Mouse (Mus musculus): ENCODE measurements around the gene Rcor3. TPM values are rescaled to one million over a fixed set of nuclear protein-coding genes. Genes with fewer than 3 reads are reported as not detected.

Gene Rcor3
- polyA plus RNA-seq, 1 experiment from 2014 or later: 25.1 TPM

GRCm38 (mm10) chr1:192082646-192083045 lies 55.2 kb downstream of the Rcor3 start:
- Histone ChIP-seq H3K4me3 (replicated peaks) (no peak overlapping the region), H3K9ac (replicated peaks) (no peak overlapping the region), H3K36me3 (no peaks in the 10 kb centered on the region), H3K4me2 (no peak overlapping the region), H3K4me1 (replicated peaks) (peaks cover 6% of the 10 kb centered on the region; the same call in 1 of the 2 replicates), H3K27ac (no peak overlapping the region), H3K9me3 (peaks cover 12% of the 10 kb centered on the region; the same call in 1 of the 2 replicates), H3K27me3 (no peaks in the 10 kb centered on the region)
- WGBS: 85% methylated on average over 1 of the region's 1 CpGs
- no peak for ATAC-seq (ENCODE audit: insufficient number of reproducible peaks, insufficient read depth, low FRiP score, low TSS enrichment, low read depth)

GRCm38 (mm10) chr1:192081129-192081528 lies 56.7 kb downstream of the Rcor3 start:
- no peak overlapping the region for H3K27ac ChIP-seq
- H3K27me3 ChIP-seq: no peaks in the 10 kb centered on the region
- H3K4me3 ChIP-seq (replicated peaks): no peak overlapping the region
- peaks cover 12% of the 10 kb centered on the region; the same call in 1 of the 2 replicates for H3K9me3 ChIP-seq
- 91% methylated on average over 2 of the region's 2 CpGs for WGBS
- no peaks in the 10 kb centered on the region for H3K4me1 ChIP-seq (replicated peaks)
- no peak overlapping the region for H3K9ac ChIP-seq (replicated peaks)
- H3K4me2 ChIP-seq: no peak overlapping the region
- H3K36me3 ChIP-seq: no peaks in the 10 kb centered on the region
- no peak for ATAC-seq (ENCODE audit: insufficient number of reproducible peaks, insufficient read depth, low FRiP score, low TSS enrichment, low read depth)

GRCm38 (mm10) chr1:192079121-192079520 lies 58.7 kb downstream of the Rcor3 start:
- Histone ChIP-seq H3K36me3 (no peaks in the 10 kb centered on the region), H3K27me3 (no peaks in the 10 kb centered on the region), H3K4me2 (no peak overlapping the region), H3K9ac (replicated peaks) (no peak overlapping the region), H3K9me3 (peaks cover 12% of the 10 kb centered on the region; the same call in 1 of the 2 replicates), H3K4me3 (replicated peaks) (no peak overlapping the region), H3K4me1 (replicated peaks) (0 out of 2 replicates have a peak, but pooled peaks cover 6% of the 10 kb centered on the region), H3K27ac (no peak overlapping the region)
- ATAC-seq (ENCODE audit: insufficient number of reproducible peaks, insufficient read depth, low FRiP score, low TSS enrichment, low read depth): no peak
- 75% methylated on average over 1 of the region's 1 CpGs for WGBS

- H3K4me1 ChIP-seq (replicated peaks): 0 out of 2 replicates have a peak, but pooled peaks cover 6% of the 10 kb centered on the region
- H3K36me3 ChIP-seq: no peaks in the 10 kb centered on the region
- no peak overlapping the region for H3K4me2 ChIP-seq
- no peaks in the 10 kb centered on the region for H3K27me3 ChIP-seq
- no peak overlapping the region for H3K4me3 ChIP-seq (replicated peaks)
- ATAC-seq (ENCODE audit: insufficient number of reproducible peaks, insufficient read depth, low FRiP score, low TSS enrichment, low read depth): no peak
- no peak overlapping the region for H3K27ac ChIP-seq
- H3K9me3 ChIP-seq: peaks cover 12% of the 10 kb centered on the region; the same call in 1 of the 2 replicates
- H3K9ac ChIP-seq (replicated peaks): no peak overlapping the region
- WGBS: 42% methylated on average over 3 of the region's 3 CpGs
These were observed 59.5 kb downstream of the Rcor3 start for GRCm38 (mm10) chr1:192078406-192078805.

- H3K27ac ChIP-seq: no peak overlapping the region
These were observed 60.9 kb downstream of the Rcor3 start for GRCm38 (mm10) chr1:192076796-192077535.

GRCm38 (mm10) chr1:192076101-192076500 lies 61.8 kb downstream of the Rcor3 start:
- Histone ChIP-seq H3K9me3 (peaks cover 4% of the 10 kb centered on the region; the same call in 1 of the 2 replicates), H3K4me1 (replicated peaks) (peaks cover 9% of the 10 kb centered on the region; the same call in 1 of the 2 replicates), H3K36me3 (no peaks in the 10 kb centered on the region), H3K9ac (replicated peaks) (no peak overlapping the region), H3K27me3 (no peaks in the 10 kb centered on the region), H3K4me2 (no peak overlapping the region), H3K27ac (no peak overlapping the region), H3K4me3 (replicated peaks) (no peak overlapping the region)
- no peak for ATAC-seq (ENCODE audit: insufficient number of reproducible peaks, insufficient read depth, low FRiP score, low TSS enrichment, low read depth)
- WGBS: 77% methylated on average over 4 of the region's 4 CpGs

More at GRCm38 (mm10) chr1:192076796-192077535, 60.9 kb downstream of the Rcor3 start:
- no peak overlapping the region for H3K9ac ChIP-seq (replicated peaks)
- no peak overlapping the region for H3K4me3 ChIP-seq (replicated peaks)
- no peak overlapping the region for H3K4me2 ChIP-seq
- no peak for ATAC-seq (ENCODE audit: insufficient number of reproducible peaks, insufficient read depth, low FRiP score, low TSS enrichment, low read depth)
- H3K4me1 ChIP-seq (replicated peaks): 0 out of 2 replicates have a peak, but pooled peaks cover 6% of the 10 kb centered on the region
- H3K27me3 ChIP-seq: no peaks in the 10 kb centered on the region
- no peaks in the 10 kb centered on the region for H3K36me3 ChIP-seq
- peaks cover 12% of the 10 kb centered on the region; the same call in 1 of the 2 replicates for H3K9me3 ChIP-seq

GRCm38 (mm10) chr1:192074824-192075223 lies 63.0 kb downstream of the Rcor3 start:
- H3K27ac ChIP-seq: no peak overlapping the region
- no peak overlapping the region for H3K4me3 ChIP-seq (replicated peaks)
- no peaks in the 10 kb centered on the region for H3K9me3 ChIP-seq
- H3K4me2 ChIP-seq: no peak overlapping the region
- WGBS: 81% methylated on average over 1 of the region's 1 CpGs
- H3K4me1 ChIP-seq (replicated peaks): peaks cover 22% of the 10 kb centered on the region
- no peak for ATAC-seq (ENCODE audit: insufficient number of reproducible peaks, insufficient read depth, low FRiP score, low TSS enrichment, low read depth)
- H3K9ac ChIP-seq (replicated peaks): no peak overlapping the region
- no peaks in the 10 kb centered on the region for H3K27me3 ChIP-seq
- H3K36me3 ChIP-seq: no peaks in the 10 kb centered on the region

GRCm38 (mm10) chr1:192072426-192072825 lies 65.4 kb downstream of the Rcor3 start:
- Histone ChIP-seq H3K27ac (no peak overlapping the region), H3K9me3 (no peaks in the 10 kb centered on the region), H3K4me2 (no peak overlapping the region), H3K36me3 (no peaks in the 10 kb centered on the region), H3K4me1 (replicated peaks) (peaks cover 25% of the 10 kb centered on the region), H3K4me3 (replicated peaks) (no peak overlapping the region), H3K9ac (replicated peaks) (no peak overlapping the region), H3K27me3 (no peaks in the 10 kb centered on the region)
- no peak for ATAC-seq (ENCODE audit: insufficient number of reproducible peaks, insufficient read depth, low FRiP score, low TSS enrichment, low read depth)
- WGBS: 89% methylated on average over 1 of the region's 1 CpGs

- peak overlapping the region; percentile 17; the same call in 1 of the 2 replicates for H3K4me3 ChIP-seq (replicated peaks)
- no peaks in the 10 kb centered on the region for H3K27me3 ChIP-seq
- peak; percentile 23; the same call in 1 of the 2 replicates for ATAC-seq (ENCODE audit: insufficient number of reproducible peaks, insufficient read depth, low FRiP score, low TSS enrichment, low read depth)
- H3K4me1 ChIP-seq (replicated peaks): peaks cover 25% of the 10 kb centered on the region
- no peak overlapping the region; the same call in 1 of the 2 replicates for H3K9ac ChIP-seq (replicated peaks)
- H3K9me3 ChIP-seq: no peaks in the 10 kb centered on the region
- peaks cover 11% of the 10 kb centered on the region; the same call in 1 of the 2 replicates for H3K36me3 ChIP-seq
- WGBS: 29% methylated on average over 3 of the region's 3 CpGs
- H3K4me2 ChIP-seq: peak overlapping the region; percentile 55
- peak overlapping the region; percentile 74; the same call in 1 of the 2 replicates for H3K27ac ChIP-seq
These were observed 67.2 kb downstream of the Rcor3 start for GRCm38 (mm10) chr1:192070618-192071051.

GRCm38 (mm10) chr1:192069971-192070591 lies 67.8 kb downstream of the Rcor3 start:
- peak overlapping the region; percentile 74; the same call in 1 of the 2 replicates for H3K27ac ChIP-seq
- ATAC-seq (ENCODE audit: insufficient number of reproducible peaks, insufficient read depth, low FRiP score, low TSS enrichment, low read depth): peak; percentile 28; the same call in 1 of the 2 replicates
- peak overlapping the region; percentile 55 for H3K4me2 ChIP-seq
- H3K4me3 ChIP-seq (replicated peaks): peak overlapping the region; percentile 17
- H3K36me3 ChIP-seq: peaks cover 15% of the 10 kb centered on the region; the same call in 1 of the 2 replicates
- H3K4me1 ChIP-seq (replicated peaks): peaks cover 25% of the 10 kb centered on the region
- H3K9ac ChIP-seq (replicated peaks): peak overlapping the region; percentile 42; the same call in 1 of the 2 replicates
- no peaks in the 10 kb centered on the region for H3K27me3 ChIP-seq
- WGBS: 12% methylated on average over 13 of the region's 13 CpGs
- no peaks in the 10 kb centered on the region for H3K9me3 ChIP-seq

GRCm38 (mm10) chr1:192068188-192068587 lies 69.7 kb downstream of the Rcor3 start:
- WGBS: 60% methylated on average over 2 of the region's 2 CpGs
- ATAC-seq (ENCODE audit: insufficient number of reproducible peaks, insufficient read depth, low FRiP score, low TSS enrichment, low read depth): no peak
- H3K27me3 ChIP-seq: no peaks in the 10 kb centered on the region
- H3K36me3 ChIP-seq: peaks cover 27% of the 10 kb centered on the region; the same call in 1 of the 2 replicates
- H3K4me3 ChIP-seq (replicated peaks): no peak overlapping the region
- H3K4me1 ChIP-seq (replicated peaks): peaks cover 19% of the 10 kb centered on the region
- H3K4me2 ChIP-seq: no peak overlapping the region
- H3K9ac ChIP-seq (replicated peaks): no peak overlapping the region
- H3K9me3 ChIP-seq: 0 out of 2 replicates have a peak, but pooled peaks cover 3% of the 10 kb centered on the region
- H3K27ac ChIP-seq: no peak overlapping the region
